Mouse (Mus musculus): ENCODE measurements around the gene Recql5.
A peak's percentile ranks its signal among the peaks of the same experiment; 100 is the strongest.

The Recql5 gene

GRCm38 (mm10) chr11:115901338-115902161 lies 31.7 kb downstream of the Recql5 start:
- DNase-seq (ENCODE audit: extremely low read depth, low read depth): peak; percentile 99

DNA sequence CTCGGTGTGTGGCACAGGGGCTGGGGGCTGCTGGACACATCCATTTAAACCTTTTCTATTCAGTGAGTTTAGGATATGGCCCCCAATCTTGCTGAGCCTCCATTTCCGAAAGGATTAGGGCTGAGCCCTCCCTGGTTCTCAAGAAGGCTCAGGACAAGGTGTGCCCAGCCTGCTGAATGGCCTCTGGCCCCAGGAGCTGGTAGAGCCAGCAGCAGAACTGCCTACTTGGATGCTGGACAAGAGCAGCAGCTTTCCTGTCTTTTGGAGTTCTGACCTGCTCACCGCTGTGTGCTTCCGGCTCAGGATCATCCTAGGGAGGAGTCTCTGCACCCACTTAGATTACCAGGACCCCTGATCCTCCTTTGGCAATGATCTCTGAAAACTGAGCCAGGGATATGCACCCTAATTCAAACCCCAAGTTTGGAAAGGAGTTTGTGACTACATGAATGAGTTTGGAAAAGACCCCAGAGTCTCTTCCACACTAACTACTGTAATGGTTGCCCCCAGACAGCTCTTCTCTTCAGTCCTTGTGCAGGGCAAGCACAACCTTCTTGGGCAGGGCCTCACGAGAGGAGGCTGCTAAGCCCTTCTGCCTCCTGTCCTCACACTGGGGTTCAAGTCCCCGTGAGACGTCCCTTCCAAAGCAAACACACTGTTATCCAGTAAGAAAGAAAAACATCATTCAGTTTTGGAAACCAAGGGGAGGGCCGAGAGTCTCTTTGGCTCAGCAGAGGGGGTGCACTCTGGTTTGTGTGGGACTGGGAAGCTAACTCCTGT lies 32.5 kb downstream of the Recql5 start:
- no peak for DNase-seq (ENCODE audit: extremely low read depth, low read depth)

GRCm38 (mm10) chr11:115899486-115900266 lies 33.6 kb downstream of the Recql5 start, which contains the start of gene Smim5:
Gene Smim5 (plus strand): TSS chr11:115899966.
- peak; percentile 78 for DNase-seq (ENCODE audit: extremely low read depth, low read depth)

- DNase-seq (ENCODE audit: extremely low read depth, low read depth): peak; percentile 74
These were observed 34.4 kb downstream of the Recql5 start for GRCm38 (mm10) chr11:115898886-115899285.

DNA sequence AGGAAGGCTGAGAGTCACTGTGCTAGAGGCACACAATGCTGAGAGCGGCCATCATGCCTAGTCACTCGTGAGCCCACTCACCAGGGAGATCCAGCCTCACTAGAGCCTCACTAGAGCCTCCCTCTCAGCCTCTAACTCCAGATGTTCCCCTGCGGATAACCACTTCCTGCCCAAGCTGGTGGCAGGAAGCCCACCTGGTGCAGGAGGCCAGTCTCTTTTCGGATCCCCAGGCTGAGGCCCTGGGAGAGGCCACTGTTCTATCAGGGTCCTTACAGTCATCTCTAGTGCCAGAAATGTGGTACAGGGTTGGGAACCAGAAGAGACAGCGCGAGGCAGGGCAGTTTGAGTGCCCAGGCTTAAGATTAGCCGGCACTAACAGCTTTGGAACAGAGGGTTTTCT lies 34.8 kb downstream of the Recql5 start:
- DNase-seq (ENCODE audit: extremely low read depth, low read depth): no peak

DNA sequence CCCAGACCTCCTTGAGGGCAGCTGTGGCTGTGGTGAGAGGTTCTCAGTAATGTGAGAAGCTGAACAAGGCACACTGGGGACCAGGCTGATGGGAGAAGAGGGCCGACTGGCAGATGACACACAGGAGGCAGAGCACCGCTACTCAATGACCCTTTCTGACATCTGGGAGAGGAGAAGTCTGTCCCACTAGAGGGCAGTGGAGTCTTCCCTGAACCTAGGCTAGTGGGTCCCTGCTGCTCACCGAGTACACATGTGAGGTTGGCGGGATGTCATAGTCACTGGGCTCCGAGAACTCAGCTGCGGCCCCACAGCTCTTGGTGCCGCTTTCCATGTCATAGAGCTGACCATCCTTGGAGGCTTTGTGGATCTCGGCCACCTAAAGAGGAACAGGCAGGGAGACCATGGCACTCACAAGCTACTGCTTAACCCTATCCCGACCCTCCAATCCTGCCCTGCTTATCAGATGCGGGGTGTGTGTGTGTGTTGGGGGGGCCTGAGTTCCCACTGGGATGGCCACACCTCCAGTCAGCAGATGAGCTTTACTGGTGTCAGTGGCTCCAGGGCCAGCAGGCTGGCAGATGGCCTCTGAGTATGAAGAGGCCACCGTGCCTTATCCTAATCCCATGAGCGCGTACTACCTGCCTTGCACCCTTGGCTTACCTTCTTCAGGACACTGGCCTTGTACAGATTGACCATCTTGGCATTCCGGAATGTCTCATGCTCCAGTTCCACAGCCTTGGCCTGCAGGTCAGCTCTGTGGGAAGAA lies 38.3 kb downstream of the Recql5 start:
- DNase-seq (ENCODE audit: extremely low read depth, low read depth): no peak

DNA sequence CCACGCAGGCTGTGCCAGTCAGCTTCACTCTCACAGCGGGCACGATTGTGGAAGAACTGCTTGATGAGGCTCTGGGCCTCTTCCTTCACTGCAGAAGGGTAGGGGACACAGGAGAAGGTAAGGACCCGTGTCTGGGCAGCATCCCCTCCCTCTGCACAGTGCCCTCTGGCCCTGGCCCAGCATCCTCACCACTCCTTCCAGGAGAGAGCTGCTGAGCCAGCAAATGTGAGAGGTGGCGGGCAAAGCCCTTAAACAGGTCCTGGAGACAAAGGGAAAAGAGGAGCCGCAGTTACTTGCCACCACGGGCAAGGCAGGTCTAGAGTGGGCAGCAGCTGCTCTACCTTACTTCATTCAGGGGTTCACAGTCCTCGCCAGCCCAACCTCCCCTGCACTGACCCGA lies 40.2 kb downstream of the Recql5 start:
- no peak for DNase-seq (ENCODE audit: extremely low read depth, low read depth)

- DNase-seq (ENCODE audit: extremely low read depth, low read depth): no peak
These were observed 41.1 kb downstream of the Recql5 start for GRCm38 (mm10) chr11:115892213-115892612.

GRCm38 (mm10) chr11:115889159-115889558 lies 44.1 kb downstream of the Recql5 start:
- DNase-seq (ENCODE audit: extremely low read depth, low read depth): no peak

- no peak for DNase-seq (ENCODE audit: extremely low read depth, low read depth)
These were observed 45.3 kb downstream of the Recql5 start for GRCm38 (mm10) chr11:115888020-115888419.

GRCm38 (mm10) chr11:115886446-115886845 lies 46.8 kb downstream of the Recql5 start:
- DNase-seq (ENCODE audit: extremely low read depth, low read depth): no peak

- DNase-seq (ENCODE audit: extremely low read depth, low read depth): no peak
These were observed 48.0 kb downstream of the Recql5 start for GRCm38 (mm10) chr11:115885281-115885680.

DNA sequence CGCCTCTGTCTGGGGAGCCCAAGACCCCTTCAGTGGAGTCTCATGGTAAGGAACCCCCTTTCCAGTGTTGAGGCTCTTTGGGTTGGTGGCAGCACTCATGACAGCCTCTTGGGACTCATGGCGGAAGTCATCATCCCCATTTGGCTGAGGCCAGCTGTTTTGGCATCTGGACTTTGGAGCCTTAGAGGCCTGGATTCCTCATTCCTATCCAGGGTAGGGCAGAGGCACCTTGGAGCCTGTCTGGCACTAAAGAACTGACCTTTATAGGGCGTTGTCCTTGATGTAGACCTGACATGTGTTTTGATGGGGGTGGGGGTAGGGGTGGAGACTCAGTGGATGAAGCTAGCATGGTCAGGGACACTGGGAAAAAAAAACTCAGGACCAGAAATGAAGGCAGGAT lies 48.9 kb downstream of the Recql5 start:
- DNase-seq (ENCODE audit: extremely low read depth, low read depth): no peak

DNA sequence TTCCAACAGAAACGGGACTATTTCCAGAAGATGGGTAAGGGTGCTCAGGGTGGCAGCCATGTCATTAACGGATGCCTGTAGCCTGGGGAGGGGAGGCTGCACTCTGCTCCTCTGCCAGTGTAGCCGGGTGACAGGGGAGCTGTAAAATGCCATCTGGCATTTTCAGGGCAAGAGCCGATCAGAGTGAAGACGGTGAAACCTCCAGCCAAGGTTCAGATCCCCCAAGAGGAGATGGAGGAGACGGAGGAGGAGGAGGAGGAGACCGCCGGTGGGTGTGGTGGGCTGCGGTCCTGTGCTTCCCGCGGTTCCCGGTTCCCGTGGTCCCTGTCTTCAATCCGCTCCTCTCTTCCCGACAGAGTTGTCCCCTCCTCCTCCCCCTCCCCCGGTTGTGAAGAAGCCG lies 50.0 kb downstream of the Recql5 start:
- DNase-seq (ENCODE audit: extremely low read depth, low read depth): no peak

DNA sequence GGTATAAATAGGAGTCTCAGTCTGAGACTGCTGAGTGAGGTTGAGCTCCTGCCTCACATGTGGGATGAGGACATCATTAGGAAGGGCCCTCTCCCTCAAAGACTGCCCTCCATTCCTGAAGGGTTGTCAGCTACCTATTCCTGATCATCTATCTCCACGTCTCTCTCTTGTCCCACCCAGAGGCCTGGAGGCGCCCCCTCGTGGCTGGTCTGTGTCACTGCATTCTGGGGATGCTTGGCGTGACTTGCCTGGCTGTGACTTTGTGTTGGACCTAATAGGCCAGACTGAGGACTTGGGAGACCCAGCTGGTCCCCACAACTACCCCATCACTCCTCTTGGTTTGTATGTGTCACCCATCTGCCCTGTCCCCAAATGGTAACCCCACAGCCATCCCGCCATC lies 52.3 kb downstream of the Recql5 start:
- no peak for DNase-seq (ENCODE audit: extremely low read depth, low read depth)

DNA sequence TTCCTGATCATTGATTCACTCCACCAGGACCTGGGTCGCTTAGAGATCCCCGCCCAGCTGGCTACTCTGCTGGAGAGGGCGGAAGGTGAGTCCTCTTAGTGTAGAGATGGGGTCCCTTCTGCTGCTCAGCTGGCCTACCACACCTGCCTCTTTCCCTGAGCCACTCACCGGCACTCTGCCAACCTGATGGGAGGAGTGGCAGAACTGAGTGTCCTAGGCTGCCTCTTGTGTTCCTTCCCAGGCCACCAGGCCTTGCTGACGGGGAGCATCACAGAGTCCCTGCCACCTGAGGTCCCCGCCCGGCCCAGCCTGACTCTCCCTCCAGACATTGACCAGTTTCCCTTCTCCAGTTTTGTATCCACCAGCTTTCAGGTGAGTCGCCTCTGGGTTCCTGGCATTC lies 55.2 kb downstream of the Recql5 start:
- DNase-seq (ENCODE audit: extremely low read depth, low read depth): no peak

GRCm38 (mm10) chr11:115877174-115877755 lies 56.0 kb downstream of the Recql5 start:
- no peak for DNase-seq (ENCODE audit: extremely low read depth, low read depth)

DNA sequence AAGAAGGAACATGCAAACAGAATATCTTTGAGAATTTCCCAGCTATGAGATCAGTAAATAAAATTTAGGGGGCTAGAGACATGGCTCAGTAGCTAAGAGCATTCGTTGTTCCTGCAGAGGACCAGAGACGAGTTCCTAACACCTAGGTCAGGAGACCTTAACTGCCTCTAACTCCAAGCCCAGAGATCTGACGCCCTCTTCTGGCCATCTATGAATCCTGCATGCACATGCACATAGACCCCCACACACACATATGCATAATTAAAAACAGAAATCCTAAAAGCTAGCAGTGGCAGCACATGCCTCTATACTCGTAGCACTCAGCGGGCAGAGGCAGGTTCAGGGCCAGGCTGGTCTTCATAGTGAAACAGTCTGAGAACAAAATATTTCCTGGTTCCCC lies 56.8 kb downstream of the Recql5 start:
- DNase-seq (ENCODE audit: extremely low read depth, low read depth): no peak

- DNase-seq (ENCODE audit: extremely low read depth, low read depth): no peak
These were observed 57.3 kb downstream of the Recql5 start for GRCm38 (mm10) chr11:115875935-115876334.

DNA sequence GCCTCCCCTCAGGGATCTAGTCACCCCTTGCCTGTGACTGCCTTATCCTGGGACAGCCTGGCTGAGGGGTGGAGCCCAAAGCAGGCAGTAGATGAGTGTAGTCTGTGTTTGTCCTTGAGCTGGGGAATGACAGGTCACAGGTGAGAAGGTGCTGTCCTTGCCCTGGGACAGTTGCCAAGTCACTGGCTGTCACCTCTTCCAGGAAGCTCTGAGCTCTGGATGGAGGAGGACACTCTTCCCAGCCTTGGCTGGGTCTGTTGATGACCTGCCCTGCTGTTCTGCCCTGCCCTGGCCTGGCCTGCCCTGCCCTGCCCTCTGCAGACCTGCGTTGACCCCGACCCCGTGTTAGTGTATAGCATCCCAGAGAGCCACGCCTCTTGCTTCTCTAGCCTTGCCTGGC lies 60.8 kb downstream of the Recql5 start:
- DNase-seq (ENCODE audit: extremely low read depth, low read depth): no peak

GRCm38 (mm10) chr11:115869393-115869792 lies 63.9 kb downstream of the Recql5 start:
- DNase-seq (ENCODE audit: extremely low read depth, low read depth): no peak

Data from MEL-GATA-1-ER (cell line).